Mouse (Mus musculus) cerebral cortex, adult 2 months (tissue): ENCODE data around the gene Gm37240.

Experiments used
- WGBS: fragments of 180-500 bp; shearing (Covaris S2); methylation state at CpG from one replicate; pipeline ENCODE4 v1.1.7; 2018; 5-methylcytosine and 5-hydroxymethylcytosine counted together

The Gm37240 gene

DNA sequence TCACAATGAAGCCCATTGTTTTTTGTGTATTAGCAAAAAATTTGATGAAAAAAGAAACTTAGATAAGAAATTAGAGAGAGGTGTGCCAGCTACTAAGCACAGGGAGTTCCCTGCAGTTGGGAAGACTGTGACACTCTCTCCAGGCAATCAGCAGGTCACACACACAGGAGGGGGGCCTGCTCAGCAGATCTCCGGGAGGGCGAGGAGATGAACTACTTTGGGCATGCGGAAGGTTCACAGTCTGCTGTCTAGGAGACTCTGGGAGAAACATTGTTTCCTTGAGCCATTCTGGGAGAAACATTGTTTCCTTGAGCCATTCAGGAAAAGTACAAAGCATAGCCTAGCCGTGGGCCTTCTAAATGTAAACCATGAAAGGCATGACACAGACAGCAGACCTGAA lies 1244.4 kb downstream of the Gm37240 start:
- WGBS, result 77% methylated on average over 4 of the region's 4 CpGs

- WGBS, result 82% methylated on average over 2 of the region's 2 CpGs
Observed at GRCm38 (mm10) chr3:84641391-84641790, 1245.9 kb downstream of the Gm37240 start.

- 83% methylated on average over 6 of the region's 6 CpGs for WGBS
Observed at GRCm38 (mm10) chr3:84640536-84640935, 1246.8 kb downstream of the Gm37240 start.

GRCm38 (mm10) chr3:84639767-84640500 lies 1247.4 kb downstream of the Gm37240 start:
- 80% methylated on average over 11 of the region's 11 CpGs for WGBS

GRCm38 (mm10) chr3:84638858-84639257 lies 1248.5 kb downstream of the Gm37240 start:
- WGBS, result 92% methylated on average over 4 of the region's 4 CpGs

DNA sequence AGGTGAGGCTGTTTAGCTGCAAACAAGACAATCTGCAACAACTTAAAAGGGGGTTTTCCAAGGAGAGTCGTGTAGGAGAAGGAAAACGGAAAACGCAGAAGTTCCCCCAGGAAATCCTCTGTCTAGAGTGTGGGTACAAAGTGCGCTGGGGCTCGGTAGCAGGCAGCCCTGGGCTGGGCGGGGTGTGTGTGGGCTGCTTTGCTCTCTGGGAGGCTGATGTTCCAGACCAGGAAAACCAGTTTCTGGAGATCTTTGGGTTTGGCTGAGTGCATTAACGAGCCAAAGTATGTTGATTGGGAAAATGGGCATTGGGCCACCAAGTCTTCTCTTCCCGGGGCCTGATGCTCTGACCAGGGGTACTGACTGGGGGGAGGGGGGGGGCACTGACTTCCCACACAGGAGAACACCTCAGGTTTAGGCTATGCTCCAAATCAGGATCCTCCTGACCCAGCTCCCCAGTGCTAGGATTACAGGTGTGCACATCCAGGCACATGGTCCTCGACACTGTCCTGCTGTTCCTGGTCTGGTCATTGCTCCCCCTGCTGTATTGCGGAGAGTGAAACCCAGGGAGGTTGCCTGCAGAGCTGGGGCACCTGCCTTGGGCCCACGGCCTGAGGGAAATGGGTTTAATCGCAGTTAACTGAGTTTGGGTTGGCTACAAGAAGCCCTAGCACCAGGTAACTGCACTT lies 1249.3 kb downstream of the Gm37240 start:
- 66% methylated on average over 12 of the region's 12 CpGs for WGBS

GRCm38 (mm10) chr3:84637095-84637494 lies 1250.2 kb downstream of the Gm37240 start:
- 78% methylated on average over 6 of the region's 6 CpGs for WGBS

DNA sequence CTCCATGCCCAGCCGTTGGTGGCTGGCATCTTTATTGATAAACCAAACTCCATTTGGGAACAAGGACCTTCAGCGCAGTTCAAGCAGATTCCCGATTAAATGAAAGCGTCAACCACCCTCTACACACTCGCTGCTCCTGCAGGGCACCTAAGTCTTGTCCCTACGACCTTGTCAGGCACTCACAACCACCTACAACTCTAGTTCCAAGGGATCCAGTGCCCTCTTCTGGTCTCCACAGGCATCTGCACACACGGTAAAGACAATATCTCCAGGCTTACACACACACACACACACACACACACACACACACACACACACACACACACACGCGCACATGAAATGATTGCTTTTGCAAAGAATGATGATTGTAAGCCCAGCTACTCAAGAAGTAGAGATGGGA lies 1255.7 kb downstream of the Gm37240 start:
- WGBS, result 96% methylated on average over 9 of the region's 9 CpGs

GRCm38 (mm10) chr3:84622026-84622425 lies 1265.3 kb downstream of the Gm37240 start:
- WGBS, result 74% methylated on average over 3 of the region's 3 CpGs

GRCm38 (mm10) chr3:84619725-84620124 lies 1267.6 kb downstream of the Gm37240 start:
- 96% methylated on average over 6 of the region's 6 CpGs for WGBS

- 98% methylated on average over 7 of the region's 7 CpGs for WGBS
Observed at GRCm38 (mm10) chr3:84619056-84619455, 1268.3 kb downstream of the Gm37240 start.

DNA sequence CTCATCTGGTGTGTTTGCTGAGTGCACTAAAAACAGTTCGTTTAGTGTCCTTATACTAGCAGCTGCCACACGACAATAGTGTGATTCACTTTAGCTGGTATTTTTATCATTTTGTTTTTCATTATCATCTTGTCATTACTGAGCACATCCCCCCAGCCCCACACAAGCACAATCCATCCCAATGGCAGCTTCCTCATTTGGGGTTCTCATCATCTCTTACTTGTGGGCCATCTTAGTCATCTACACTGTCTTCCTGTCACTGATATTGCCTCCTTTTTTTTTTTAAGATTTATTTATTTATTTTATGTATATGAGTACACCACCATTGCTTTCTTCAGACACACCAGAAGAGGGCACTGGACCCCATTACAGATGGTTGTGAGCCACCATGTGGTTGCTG lies 1268.7 kb downstream of the Gm37240 start:
- 74% methylated on average over 2 of the region's 2 CpGs for WGBS

DNA sequence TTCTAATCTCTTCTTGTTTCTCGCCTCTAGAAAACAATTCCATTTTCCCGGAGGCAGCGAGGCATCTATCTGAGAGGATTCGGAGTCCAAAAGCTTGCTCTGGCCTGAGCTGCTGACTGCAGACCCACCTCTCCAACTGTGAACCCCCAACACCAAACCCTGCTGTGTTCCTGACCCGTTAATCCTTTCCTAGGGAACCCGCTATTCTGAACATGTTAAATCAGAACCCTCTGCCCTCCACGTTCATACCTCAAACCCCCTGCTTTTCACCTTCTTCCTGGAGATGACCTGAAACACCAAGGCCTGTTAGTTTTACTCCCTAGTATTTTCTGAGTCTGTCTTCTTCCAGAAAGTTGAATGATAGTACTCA lies 1271.5 kb downstream of the Gm37240 start:
- WGBS, result 29% methylated on average over 7 of the region's 7 CpGs

GRCm38 (mm10) chr3:84615050-84615855 lies 1272.1 kb downstream of the Gm37240 start:
- 29% methylated on average over 5 of the region's 5 CpGs for WGBS

GRCm38 (mm10) chr3:84610183-84610710 lies 1277.1 kb downstream of the Gm37240 start:
- 84% methylated on average over 9 of the region's 9 CpGs for WGBS

GRCm38 (mm10) chr3:84603212-84603611 lies 1284.1 kb downstream of the Gm37240 start:
- 75% methylated on average over 7 of the region's 9 CpGs for WGBS

DNA sequence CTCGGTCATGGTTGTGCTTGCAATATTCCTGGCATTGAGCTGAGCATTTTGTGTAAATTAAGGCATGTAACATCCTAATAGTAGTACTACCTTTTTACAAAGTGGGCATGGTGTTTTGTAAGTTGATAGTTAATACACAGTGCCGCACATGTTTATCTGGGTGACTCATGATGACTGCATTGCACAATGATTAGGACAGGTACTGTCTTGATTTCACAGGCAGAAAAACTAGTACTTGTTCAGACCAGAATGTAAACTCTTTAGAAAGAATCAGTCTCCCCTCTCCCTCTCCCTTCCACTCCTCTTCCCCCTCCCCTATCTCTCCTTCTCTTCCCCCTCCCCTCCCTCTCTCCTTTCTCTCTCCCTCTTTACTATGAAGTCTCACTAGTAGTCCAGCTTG lies 1284.6 kb downstream of the Gm37240 start:
- 98% methylated on average over 2 of the region's 2 CpGs for WGBS

DNA sequence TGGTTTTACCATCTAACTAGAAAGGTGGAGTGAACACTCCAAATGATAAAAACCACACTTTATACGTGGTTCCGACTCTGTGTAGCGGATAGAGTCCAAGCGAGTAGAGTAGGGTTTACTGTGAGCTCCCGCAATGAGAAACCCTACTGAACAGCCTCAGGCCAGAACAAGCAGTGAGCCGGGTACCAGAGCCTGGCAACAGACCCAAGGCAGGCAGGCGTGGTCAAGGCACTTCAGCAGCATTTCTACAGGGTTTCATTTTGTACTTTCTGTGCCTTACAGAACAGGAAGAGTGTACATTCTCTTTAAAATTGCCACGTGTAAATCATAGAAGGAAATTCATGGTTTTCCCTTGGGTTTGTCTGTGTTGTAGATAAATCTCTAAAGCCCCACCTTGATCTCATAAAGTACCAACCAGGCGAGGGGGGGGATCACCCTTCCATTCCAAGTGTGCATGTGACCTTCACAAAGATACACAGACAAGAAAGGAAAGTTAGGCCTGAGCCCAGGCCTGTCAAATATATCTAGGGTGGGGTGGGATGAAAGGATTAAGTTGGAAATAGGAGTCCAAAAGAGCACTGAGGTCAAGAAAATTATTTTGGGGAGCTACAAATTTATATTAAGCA lies 1285.3 kb downstream of the Gm37240 start:
- WGBS, result 89% methylated on average over 9 of the region's 9 CpGs

DNA sequence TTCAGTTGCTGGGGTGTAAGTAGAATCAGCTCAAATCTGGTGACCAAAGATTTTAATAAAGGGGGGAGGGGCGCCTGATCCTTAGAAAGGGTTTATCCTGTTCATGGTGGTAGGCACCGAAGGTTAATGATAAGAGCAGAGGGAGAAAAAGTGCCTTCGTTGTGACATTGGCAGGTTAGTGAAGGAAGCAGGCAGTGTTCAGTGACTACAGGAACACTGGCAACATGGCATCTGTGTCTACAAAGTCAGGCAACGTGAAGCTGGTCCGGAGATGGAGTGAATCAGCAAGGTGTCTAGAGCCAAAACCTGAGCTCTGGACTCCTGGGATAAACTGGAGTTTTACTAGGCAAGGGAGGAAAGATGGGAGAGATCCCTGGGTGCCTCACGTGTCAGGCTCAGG lies 1288.6 kb downstream of the Gm37240 start:
- 92% methylated on average over 6 of the region's 6 CpGs for WGBS

DNA sequence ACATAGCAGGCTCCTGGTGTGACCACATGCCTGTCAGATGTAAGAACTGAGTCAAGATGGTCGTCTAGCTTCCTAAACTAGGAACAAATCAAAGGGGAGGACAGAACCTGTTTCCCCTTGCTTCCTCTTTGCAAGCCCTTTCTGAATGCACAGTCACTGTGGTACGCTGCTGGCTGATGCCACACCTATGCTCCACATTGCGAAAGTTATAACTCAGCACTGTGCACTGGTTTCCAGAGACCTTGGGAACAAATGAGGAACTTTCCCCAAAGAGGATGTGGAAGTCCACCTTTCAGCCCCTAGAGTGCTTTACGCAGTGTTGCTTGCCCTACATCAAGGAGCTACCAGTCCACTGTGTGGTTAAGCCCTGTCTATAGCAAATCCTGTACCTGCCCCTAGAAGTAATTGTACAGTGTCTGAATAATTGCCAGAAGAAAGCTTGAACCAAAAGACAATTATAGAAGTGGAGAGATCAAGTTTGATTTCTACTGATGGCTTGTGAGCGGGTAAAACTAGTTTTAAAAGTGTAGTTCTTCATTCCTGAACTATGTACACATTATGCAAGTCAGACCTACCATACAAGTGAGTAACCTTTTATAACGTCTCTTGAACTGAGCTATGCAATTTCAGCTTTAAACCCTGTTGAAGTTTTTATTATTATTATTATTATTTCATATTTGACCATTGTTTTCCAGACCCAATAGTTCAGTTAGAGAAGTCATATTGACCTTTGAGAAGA lies 1289.2 kb downstream of the Gm37240 start:
- 84% methylated on average over 6 of the region's 6 CpGs for WGBS

DNA sequence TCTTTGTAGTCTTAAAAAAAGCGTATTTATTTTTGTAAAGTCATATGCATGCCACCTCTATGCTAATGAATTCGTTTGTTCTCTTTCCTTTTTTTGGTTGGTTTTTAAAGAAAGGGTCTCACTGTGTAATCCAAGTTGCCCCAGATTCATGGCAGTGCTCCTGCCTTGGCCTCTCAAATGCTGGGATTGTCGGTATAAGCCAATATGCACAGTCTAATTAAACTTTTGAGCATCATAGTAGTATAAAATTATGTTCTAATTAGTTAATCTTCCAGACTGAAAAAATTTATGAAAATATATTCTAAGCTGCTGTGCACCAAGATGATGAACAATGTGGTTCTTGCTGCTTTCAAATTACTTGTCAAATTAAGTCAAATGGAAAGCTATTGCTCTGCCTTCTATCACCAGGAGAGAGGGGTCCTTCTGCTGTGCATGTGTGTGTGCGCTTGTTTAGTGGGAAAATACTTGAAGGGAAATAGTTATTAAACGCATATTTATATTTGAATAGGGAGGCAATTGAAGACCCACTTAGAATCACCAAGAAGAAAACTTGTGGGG lies 1291.6 kb downstream of the Gm37240 start:
- 30% methylated on average over 5 of the region's 5 CpGs for WGBS
